Mouse (Mus musculus): ENCODE results near the gene Rgl2.

DNA sequence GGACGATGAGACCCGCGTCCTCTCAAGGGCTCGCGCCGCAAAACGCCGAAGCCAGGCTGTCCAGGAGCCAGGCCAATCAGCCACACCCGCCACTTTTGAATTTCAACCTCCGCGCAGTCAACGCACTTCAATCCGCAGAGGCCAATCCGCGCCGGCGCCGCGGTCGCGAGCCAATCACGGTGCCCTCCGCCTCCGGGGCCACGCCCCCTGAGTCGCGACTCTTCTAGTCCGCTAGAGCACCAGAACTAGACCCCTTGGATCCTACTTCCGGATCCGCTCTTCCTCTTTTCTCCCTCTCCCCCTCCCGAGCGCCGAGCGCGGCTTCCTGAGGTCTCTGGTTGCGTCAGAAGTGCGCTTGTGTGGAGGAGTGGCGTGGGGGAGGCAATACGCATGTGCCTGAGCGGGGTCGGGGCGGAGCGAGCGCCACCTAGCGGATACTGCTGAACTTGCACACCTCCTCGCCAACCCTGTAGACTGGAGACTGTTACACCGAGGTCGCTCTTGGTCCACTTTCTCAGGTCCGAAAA lies 38.7 kb upstream of the Rgl2 start, which contains the start of gene Kifc1:
- TF ChIP-seq JUND (IDR thresholded peaks at IDR 0.05; ENCODE audit: low read depth, low read length) (no peak), RCOR1 (IDR thresholded peaks at IDR 0.05; ENCODE audit: low read depth, low read length) (no peak)
